Mouse (Mus musculus) cerebellum, adult 9-11 months (tissue): Measurements from ENCODE around the gene Gpc6.
"Not testable (repeated sequence)": the region's sequence is repeated elsewhere in the genome, so short reads cannot be mapped to it uniquely, and the experiment has no call there.

Source experiments
- DNase-seq: peaks from one replicate; pipeline ENCODE4 v3.0.0; 2022

The Gpc6 gene

DNA sequence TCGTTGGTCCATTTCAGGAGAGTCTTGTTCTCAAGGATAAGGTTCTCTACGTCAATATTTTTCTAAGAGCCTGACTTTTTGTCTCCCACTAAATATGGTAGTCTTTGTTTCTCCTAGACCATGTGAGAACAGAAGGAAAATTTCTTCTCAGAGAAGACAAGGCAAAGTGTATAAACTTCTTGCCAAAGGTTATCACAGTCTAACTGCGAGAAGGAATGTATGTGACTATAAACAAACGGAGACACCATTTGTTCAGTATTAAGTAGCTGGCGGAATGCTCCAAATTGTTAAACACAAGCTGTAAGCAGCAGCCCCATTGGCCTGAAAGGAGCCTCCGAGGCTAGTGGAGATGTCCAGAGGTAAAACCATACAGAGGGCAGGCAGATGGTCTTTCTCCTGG, 454.9 kb downstream of the Gpc6 start:
- DNase-seq: no peak

DNA sequence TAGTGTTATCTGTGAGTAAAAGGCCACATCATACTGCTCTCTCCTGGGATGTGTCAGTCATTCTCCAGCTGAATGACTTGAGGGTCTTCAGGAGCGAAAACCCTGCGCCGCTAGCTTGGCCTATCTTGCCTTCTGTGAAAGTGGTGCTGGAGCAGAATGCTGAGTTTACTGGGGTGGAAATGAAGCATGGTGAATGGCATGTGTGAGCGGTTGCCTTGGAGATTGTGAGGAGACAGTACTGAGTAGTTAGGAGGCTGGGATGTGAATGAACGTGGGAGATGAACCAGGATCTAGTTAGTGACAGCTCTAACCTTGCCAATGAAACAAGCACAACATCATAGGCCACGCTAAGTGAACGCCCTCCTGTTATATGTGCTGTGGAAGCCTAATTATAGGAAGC, 458.1 kb downstream of the Gpc6 start:
- no peak for DNase-seq

DNA sequence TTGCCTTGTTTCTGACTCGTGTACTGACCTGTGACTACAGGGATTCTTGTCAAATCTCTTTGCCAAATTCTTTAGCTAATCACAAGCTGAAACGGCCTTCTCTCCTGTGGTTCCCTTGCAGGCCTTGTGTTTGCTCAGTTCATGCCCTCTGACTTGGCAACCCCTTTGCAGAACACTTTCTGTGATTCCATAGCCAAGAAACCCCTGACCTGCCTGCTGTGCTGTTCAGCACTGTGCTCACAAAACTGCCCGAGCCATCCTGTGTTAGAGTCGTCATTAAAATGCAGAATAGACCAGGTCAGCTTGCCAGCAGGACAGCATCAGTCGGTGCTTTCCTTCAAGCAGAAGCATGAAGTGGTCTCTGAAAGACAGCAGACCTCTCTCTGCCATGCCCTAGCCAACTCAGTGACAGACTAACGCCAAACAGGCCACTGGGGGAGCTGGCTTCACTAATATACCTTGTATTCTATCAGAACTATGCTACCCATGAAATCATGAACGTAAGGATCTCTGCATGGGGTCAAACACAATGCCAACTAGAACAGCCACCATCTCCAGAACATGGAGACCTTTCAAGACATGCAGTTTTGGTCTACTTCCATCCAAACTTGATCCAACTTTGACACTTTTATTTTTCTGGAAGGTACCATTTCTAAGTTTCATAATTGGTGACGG, 459.1 kb downstream of the Gpc6 start:
- DNase-seq: peak; percentile 48

DNA sequence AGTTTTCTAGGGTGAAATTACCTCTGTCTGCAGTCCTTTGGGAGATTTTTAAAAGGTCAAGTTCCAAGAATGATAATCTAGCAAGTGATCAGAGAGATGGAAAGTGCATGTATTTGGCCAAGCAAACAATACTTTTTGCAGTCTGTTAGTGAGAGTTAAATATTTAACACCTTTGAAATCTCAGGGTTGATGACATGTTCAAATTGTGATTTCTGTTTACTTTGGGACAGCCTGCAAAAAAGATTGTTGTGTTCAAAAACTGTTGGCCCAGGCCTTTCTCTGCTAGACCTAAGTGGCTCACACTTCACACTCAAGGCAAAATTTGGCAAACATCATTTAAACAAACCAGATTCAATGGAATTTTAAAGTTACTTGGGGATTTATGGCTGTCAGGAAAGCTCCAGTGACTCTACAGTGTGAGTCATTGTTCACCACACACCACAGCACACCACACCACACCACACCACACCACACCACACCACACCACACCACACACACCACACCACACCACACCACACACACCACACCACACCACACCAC, 460.7 kb downstream of the Gpc6 start:
- DNase-seq: no peak

DNA sequence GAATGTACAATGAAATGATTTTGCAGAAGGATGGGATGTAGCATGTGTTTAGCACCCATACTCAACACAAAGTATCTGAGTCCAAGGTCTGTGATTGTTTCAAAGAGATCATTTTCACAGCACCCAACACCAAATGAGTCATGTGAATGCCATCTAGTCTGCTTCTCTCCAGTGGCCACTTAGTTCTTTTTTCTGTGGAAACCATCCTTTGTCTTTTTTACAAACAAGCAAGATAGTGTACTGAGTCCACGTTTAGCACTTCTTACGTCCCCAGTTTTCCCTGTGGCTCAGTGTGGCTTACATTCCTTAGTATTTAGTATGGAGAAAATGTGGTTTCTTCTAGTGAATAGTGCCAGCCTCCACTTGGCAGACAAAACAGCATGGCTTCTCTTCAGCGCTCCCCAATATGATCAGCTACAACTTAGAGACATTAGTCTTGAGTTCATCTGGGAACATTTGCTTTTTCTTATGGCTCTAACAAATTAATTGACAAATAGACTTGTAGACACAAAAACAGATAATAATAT, 465.7 kb downstream of the Gpc6 start:
- DNase-seq: no peak

DNA sequence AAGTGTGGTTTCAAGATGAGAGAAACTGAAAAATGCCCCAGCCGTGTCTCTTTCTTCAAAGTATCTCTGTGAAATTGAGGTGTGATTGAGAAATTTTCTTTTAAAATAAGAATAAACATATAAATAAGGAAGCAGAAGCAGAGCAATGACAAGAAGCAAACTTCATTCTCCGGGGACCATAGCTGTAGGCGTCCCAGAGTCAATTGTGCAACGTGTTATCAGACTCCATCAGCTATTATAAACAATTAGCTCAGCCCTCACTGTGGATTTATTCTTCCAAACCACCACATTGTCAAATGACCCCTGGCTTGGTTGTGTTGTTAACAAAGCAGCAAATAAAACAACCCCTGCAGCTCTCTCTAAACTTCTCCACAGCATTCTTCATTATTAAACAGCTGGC, 466.3 kb downstream of the Gpc6 start:
- DNase-seq: no peak

DNA sequence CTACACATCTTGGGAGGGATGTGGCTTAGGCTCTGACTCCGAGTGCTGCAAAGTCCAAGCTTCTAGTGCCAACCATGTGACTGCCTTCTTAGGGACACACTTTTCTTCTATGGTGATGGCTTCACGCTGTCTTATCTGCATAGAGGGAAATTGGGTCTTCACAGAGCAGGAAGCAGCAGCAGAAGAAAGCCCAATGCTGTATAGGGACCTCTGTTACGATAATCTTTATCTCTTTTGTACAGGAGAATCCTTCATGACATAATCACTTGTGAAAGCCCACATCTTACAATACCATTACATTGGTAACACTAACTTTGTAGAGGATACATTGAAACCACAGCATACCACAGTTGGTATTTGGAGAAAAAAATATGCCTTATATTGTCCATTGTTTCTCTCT, 472.1 kb downstream of the Gpc6 start:
- no peak for DNase-seq

DNA sequence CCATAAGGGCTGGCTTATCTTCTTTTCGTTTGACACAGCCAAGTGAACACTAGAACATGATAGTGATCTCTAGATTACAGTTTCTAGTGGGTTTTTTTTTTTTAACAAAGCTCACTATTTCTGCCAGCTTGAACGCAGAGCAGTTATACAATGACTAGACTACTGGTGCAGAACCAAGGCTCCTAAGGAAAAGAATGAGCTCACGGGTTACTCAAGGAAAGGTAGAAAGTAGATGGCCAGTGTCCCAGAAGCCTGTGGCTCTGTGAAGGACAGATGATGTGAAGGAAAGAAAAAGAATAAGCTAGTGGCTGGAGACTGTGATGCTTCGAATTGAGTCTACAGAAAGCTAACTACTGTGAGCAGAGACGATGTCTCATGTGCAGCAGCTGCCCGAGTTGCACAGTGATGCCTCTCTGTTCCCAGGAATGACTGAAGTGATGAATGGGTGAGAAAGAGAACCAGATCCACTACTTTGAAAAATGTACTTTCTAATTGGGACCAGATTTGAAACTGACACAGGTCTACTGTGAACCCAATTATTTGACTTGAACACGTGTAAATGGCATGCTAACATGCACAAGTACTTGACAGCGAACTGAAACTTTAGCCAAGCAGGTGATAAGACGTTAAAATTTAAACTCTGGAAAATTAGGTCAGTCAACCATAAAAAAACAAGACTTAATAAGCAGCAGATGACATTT, 482.9 kb downstream of the Gpc6 start:
- DNase-seq: no peak

DNA sequence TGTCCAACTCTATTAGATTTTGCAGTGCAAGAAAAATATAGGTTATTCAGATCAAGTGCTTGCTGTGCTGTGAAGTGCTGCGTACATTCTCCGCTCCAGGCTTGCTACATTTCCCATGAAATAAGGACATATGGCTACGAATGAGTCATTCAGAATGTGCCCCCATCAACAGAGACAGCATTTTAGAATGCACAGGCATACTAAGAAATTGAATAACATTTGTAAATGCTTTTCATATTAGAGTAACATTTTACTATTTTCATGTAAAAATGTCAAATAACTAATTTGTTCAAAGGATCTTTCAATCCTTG, 483.4 kb downstream of the Gpc6 start:
- DNase-seq: no peak

DNA sequence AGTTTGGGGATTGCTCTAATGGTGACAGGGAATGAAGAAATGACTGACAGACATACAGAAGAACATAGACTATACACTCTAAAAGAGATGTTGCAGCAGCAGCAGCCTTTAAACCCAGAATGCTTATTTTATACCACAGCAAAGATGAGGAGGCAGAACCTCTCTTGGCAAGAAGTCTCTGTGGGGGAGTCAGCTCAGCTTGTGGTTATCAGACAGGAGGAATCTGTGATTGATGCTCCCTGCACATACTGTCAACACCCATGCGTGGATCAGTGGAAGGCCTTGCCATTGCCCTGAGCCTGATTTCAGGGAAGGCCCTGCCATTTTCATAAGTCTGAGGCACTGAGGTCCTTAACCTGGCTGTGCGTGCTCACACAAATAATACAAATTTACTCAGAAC, 484.7 kb downstream of the Gpc6 start:
- no peak for DNase-seq

DNA sequence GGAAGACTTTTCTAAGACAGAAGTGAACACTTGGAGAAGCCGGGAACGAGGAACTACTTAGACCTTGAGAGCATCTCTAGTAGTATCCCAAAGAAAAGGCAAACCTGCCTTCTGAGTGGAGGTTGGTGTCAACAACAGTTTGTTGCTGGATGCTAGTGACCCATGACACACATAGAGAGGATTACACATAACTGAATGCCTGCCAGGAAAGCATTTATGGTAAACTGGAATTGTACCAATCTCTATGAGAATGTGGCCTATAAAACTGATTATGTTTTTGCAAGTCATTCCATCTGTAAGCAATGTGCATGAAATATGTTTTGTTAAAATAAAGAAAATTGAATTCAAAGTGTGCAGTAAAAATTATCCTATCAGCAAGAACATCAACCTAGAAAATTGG, 485.4 kb downstream of the Gpc6 start:
- no peak for DNase-seq

DNA sequence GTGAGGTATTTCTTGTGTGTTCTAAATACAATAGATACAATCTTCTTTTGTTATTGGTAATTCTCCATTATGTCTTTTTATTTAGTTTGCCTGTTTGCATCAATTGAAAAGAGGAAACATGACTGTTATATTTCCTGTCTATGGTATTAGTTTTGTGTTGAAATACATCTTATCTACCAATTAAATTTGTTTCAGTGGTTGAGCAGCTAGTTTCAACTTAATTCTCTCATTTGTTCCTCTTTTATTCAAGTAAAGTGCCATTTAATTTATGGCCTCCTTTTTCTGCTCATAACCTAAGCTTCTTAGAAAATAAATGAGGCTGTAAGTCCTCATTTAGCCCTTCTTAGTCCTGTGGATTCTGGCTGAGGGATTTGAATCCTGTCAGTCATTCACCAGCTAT, 489.9 kb downstream of the Gpc6 start:
- no peak for DNase-seq

DNA sequence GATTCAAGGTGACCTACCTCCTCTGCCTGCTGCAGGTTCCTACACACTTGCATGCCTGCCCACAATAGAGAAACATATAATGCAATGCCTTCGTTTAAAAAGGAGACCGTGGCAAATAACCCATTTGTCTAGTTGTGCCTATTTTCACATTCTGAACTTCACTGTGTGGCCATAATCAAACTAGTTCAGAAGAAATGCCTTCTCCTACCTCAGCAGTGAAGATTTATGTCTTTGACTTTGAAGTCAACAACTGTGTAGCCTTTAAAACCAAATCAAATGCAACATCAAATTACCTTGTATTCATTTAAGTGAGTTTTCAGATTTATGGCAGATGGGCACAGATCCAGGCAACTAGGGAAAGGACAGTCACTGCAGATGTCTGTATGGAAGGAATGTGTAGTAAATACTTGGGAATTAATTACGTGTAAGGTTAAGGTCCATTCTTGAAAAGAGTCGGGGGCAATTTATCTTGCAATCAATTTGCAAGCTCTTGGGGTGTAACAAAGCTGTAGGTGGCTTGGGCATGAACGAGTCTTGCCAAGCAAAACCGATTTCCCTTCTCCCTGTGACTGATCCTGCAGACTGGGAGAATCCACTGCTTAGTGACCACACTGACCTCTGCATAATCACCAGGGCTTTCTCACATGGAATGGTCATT, 494.6 kb downstream of the Gpc6 start:
- no peak for DNase-seq

DNA sequence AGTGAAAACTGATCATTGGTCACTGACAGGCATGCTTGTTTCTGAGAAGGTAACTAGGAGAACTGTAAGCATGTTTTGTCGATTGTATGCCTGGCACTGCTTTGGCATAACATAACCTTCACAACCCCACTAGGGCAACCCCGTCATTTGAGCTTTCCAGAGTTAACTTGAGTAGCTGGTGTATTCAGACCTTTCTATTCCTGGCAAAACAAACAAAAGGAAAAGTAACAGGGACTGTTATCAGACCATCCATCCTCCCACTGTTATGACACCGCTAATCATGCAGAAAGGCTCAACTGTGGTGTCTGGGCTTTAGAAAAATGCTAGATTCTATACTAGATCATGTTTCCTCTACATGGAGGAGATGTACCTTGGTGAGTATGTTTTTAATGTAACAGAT, 496.1 kb downstream of the Gpc6 start:
- DNase-seq: no peak

DNA sequence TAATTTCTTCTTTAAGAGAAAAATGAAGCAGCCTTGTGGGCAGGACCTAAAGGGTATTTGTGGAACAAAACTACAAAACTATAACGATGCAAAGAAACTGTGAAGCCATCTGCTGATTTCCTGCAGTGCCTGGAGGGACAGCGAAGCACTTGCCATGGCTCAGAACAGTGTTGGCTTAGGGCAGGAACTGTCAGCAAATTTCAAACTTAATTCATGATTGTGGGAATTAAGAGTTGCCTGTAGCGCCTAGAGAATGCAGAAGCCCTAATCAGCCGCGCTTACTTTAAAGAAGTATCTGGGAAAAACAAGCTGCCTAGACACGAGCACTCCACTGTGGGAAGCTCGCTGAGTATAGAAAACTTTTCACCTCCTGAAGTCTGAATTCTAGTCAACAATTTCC, 501.0 kb downstream of the Gpc6 start:
- no peak for DNase-seq

DNA sequence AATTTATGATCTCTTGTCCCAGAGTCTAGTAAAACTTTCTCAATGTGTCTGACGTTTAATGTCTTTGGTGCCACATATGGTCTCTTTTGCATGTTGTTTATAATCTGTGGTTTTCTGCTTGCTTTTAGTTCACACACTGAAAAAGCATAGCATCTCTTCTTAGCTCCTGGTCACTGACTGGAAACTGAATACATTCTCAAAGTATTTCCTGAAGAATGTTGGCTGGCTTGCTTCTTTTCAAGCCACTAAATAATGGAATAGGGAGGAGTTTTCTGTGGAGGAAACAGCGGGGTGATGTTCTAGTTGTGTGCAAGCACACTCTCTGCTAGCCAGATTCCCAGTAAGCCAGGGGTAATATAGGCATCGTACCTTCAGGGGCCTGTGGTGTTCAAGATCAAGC, 502.7 kb downstream of the Gpc6 start:
- DNase-seq: no peak

DNA sequence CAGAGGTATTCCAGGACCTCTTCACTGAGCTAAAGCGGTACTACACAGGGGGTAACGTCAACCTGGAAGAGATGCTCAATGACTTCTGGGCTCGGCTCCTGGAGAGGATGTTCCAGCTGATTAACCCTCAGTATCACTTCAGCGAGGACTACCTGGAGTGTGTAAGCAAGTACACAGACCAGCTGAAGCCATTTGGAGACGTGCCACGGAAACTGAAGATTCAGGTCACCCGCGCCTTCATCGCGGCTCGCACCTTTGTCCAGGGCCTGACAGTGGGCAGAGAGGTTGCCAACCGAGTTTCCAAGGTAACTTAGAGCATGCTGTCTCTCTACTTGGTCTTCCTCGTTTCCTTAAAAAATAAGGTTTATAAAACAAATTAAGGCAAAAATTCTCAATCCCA, 510.6 kb downstream of the Gpc6 start:
- DNase-seq: no peak

DNA sequence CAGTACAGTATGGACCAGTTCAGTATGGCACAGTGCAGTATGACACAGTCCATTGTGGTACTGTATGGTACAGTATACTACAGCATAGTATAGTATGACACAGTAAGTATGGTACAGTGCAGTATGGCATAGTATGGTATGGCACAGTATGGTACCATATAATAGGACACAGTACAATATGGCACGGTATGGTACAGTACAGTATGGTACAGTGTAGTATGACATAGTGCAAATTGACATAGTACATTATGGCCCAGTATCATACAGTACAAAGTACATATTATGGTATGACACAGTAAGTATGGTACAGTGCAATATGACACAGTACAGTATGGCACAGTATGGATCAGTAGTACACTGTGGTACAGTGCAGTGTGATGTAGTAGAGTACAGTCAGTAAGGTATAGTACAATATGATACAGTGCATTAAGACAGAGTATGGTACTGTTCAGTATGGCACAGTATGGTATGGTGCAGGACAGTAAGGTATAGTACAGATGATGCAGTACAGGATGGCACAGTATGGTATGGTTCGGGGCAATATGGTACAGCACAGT, 521.6 kb downstream of the Gpc6 start:
- not testable (repeated sequence) for DNase-seq

DNA sequence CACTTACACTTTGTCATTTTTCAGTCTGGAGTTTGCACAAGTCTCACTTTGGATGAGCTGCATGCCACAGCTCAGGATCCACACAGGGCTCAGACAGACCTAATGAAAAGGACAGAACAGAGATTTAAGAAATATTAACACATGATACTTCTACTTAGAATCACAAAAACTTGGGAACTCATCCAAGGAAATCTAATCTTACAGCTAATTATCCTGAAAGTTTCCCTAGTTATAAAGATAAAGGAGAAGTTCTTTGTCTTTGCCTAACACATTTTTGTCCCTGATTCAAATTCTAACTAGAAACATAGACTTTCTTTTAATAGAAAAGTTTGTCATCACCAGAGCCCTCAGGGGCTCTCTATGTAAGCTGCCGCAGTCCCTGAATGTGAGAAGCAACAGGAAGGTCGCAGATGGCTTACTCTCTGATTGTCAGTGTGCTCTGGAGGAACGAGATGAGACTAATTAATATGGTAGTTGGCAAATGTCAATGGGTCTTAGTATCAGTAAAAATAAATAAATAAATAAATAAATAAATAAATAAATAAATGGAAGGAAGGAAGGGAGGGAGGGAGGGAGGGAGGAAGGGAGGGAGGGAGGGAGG, 526.4 kb downstream of the Gpc6 start:
- no peak for DNase-seq

DNA sequence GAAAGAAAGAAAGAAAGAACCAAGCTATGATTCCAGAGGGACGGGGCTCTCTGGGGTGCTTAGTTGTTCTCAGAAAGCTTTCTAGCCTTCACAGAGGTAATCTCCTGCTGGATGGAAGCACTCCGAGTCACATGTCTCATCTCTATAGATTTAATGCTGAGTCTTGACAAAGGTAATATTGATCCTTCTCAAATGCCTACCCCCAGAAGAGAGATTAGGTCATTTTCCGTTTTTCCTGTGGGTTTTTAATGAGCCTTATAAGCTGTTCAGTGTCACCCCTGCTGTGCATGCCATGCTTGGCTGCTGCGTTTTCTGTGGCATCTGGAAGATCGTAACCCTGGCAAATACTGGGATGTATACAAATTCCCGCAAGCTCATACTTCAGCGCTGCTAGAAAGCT, 527.0 kb downstream of the Gpc6 start:
- no peak for DNase-seq

DNA sequence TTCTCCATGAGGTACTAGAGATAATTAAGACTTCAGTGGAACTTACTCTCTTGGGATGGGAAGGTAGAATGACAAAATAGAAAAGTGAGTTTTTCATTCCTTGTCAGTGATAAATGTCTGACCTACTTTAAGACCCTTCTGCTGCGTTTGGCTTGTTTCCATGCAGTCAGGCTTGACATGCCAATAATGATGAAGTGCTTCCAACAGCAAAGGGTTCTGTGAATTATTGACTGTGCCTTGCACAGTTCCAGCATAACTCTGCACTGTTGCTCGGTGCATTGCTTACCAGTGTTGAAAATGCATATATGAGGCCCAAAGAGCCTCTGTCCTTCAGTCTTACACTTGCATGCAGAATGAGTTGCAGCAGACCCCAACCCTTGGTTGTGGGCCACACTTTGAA, 548.3 kb downstream of the Gpc6 start:
- no peak for DNase-seq

DNA sequence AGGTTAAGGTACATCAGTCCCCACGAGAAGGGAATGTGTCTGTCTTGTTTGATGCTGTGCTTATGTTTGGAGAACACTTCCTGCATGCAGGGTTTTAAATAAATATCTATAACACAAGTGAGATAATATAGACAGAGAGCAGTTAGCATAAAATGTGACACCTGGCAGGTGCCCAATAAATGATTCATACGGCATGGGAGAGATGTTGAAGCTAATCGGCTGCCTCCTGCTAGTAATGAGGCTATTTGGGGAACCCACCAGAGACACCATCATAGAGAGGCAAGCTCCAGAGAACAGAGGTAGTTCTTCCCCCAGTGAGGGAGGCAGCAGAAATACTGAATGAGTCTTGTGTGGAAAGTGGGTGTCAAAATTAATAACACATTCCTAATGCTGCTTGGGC, 553.8 kb downstream of the Gpc6 start:
- no peak for DNase-seq

DNA sequence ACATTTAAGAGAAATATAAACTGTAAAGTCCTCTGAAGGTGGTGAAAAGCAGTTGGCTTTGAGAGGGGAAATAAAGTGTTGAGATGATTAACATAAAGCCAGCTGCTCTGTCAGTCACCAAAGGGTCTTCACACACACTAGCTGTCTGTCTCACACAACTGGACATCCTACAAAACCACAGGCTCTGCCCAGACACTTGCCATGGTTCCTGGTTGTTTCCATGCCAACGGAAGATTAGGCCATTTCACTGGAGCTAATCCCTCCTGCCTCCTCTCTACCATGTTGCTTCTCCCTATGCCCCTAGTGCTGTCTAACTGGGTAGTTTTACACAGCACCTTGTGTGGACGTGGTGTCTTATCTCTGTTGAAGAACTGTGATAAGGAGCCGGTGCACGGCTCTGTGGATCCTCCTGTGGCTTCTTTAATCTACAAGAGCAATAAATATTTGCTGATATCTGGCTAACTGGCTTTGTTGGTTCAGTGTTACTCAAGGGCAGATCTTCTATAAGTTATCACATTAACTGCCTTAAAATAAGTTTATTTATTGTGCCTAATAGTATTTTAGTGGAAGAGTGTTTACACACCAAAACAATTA, 562.1 kb downstream of the Gpc6 start:
- no peak for DNase-seq
